Mouse (Mus musculus): ENCODE data around the gene Rps18. TPM values are rescaled to one million over a fixed set of nuclear protein-coding genes. Genes with fewer than 3 reads are reported as not detected.
"Not testable (repeated sequence)": the region's sequence is repeated elsewhere in the genome, so short reads cannot be mapped to it uniquely, and the experiment has no call there.

Rps18 gene
- 689 and 743 TPM in 2 replicates for polyA plus RNA-seq (2015; fragmentation: Nextera tagmentation; extraction: Ambion mirVana)

DNA sequence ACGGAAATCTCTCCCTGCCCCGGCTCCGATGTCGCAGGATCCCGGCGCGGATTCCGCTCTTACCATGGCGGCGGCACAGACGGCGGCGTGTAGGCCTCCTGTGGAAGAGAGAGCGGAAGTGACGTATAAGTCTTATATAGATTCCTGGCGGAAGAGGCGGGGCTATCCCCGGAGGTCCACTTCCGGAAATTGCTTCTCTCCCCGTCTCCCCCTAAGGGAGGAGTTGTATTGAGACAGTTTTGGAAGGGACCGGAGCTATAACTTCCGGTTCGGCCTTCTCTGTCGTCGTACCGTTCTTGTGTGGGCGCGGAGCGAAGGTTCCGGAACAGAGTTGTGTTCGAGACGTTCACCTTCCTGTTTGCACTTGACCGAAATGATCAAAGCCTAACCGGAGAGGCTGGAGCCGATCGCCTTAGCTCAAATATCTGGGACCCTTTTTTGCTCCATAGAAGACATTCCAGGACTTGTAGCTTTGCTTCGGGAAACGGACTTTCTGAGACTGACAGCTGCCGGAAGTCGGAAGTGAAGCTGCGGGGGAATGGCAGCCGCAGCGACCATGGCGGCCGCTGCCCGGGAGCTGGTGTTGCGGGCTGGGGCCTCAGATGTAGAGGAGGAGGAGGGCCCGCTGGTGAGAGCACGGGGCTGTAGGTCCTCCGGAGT is at the start of gene Rps18, which contains the start of gene Vps52:
Gene Rps18, minus strand, starts transcription at position 447 of the 660 bp plus-strand sequence.
Gene Vps52, plus strand, starts transcription at position 258 of the 660 bp plus-strand sequence.
- Histone ChIP-seq H3K4me1 (peaks cover 57% of the 10 kb centered on the region), H3K27me3 (replicated peaks) (no peaks in the 10 kb centered on the region), H3K27ac (peak within 1 kb of the TSS; percentile 94), H3K9me3 (no peaks in the 10 kb centered on the region), H3K4me3 (peak within 1 kb of the TSS; percentile 94), H3K4me2 (peak within 1 kb of the TSS; percentile 83), H3K36me3 (replicated peaks) (peaks cover 30% of the 10 kb centered on the region), H3K9ac (peak within 1 kb of the TSS; percentile 93)
- ATAC-seq (replicated peaks), result peak; percentile 90
- under 1% methylated on average over 50 of the region's 50 CpGs for WGBS

DNA sequence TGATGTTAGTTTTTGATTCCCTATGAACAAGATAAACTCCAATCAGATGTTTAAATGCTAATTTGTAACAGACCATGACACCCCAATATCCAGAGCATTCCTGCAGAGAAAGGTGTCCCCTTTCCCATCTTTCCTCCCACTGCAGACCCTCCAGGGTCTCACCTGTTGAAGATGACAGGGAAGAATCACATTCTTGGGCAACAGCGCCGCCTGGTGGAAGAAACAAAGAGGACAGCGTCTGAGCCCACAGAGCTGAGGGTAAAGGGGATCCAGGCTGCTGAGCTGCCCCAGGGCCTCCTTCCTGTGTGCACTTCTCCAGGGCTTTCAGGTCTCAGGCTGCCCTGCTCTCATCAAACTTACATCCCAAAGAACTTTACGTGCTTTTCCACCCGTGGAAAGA is 47.6 kb upstream of the Rps18 start:
- no peak overlapping the region for H3K4me3 ChIP-seq
- no peak for ATAC-seq (replicated peaks)
- no peak overlapping the region for H3K27ac ChIP-seq
- no peaks in the 10 kb centered on the region for H3K9me3 ChIP-seq
- no peak overlapping the region for H3K4me2 ChIP-seq
- H3K4me1 ChIP-seq, result peaks cover 13% of the 10 kb centered on the region
- H3K9ac ChIP-seq, result no peak overlapping the region
- peaks cover 27% of the 10 kb centered on the region for H3K27me3 ChIP-seq (replicated peaks)
- 11% methylated on average over 5 of the region's 5 CpGs for WGBS
- no peaks in the 10 kb centered on the region for H3K36me3 ChIP-seq (replicated peaks)

DNA sequence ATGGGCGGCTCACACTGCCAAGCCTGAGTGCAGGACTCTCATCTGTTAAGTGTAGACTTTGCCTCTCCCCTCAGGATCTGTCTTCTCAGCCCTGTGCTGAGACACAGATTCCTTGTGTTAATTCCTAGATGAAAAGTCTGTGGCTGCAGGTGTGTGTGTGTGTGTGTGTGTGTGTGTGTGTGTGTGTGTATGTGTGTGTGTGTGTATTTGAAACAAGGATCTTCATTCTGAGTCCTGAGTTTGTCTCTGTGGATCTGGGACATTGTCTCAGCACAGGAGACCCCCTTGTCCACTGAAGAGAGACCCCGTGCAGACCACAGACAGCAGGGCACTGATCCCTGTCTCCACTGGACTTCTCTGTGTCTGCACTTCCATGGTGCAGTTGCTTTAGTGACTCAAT is 45.0 kb upstream of the Rps18 start:
- ATAC-seq (replicated peaks); H3K27ac ChIP-seq; H3K9ac ChIP-seq; H3K4me3 ChIP-seq; H3K36me3 ChIP-seq (replicated peaks); H3K9me3 ChIP-seq: not testable (repeated sequence)
- 59% methylated on average over 2 of the region's 2 CpGs for WGBS
- Histone ChIP-seq H3K27me3 (replicated peaks) (peaks cover 33% of the 10 kb centered on the region), H3K4me1 (peaks cover 13% of the 10 kb centered on the region), H3K4me2 (peak overlapping the region; percentile 98; the same call in 1 of the 2 replicates)

DNA sequence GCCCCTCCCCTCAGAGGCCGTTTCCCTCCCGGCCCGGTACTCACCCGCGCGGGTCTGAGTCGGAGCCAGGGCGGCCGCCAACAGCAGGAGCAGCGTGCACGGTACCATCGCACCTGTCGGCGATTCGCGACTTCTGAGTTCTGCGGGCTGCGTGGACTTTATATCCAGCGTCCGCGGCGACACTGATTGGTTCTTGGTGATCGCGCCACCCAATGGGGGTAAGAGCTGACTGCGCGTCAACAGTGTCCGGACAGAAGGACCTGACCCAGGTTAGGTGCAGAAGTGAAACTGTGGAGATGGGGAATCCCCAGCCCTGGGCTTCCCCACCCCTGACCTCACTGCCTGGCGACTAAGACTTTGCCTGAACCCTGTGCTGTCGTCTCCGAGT is 44.3 kb upstream of the Rps18 start, which contains the start of gene H2-K1:
Gene H2-K1, minus strand, starts transcription at position 198 of the 388 bp plus-strand sequence.
- peak within 1 kb of the TSS; percentile 50 for H3K4me3 ChIP-seq
- H3K36me3 ChIP-seq (replicated peaks), result no peaks in the 10 kb centered on the region
- WGBS, result under 1% methylated on average over 26 of the region's 30 CpGs
- no peaks in the 10 kb centered on the region for H3K9me3 ChIP-seq
- ATAC-seq (replicated peaks), result peak; percentile 70; the same call in 1 of the 2 replicates
- peaks cover 33% of the 10 kb centered on the region for H3K27me3 ChIP-seq (replicated peaks)
- H3K4me2 ChIP-seq, result peak within 1 kb of the TSS; percentile 98
- H3K4me1 ChIP-seq, result peaks cover 13% of the 10 kb centered on the region
- H3K27ac ChIP-seq, result no peak within 1 kb of the TSS
- peak within 1 kb of the TSS; percentile 56 for H3K9ac ChIP-seq

DNA sequence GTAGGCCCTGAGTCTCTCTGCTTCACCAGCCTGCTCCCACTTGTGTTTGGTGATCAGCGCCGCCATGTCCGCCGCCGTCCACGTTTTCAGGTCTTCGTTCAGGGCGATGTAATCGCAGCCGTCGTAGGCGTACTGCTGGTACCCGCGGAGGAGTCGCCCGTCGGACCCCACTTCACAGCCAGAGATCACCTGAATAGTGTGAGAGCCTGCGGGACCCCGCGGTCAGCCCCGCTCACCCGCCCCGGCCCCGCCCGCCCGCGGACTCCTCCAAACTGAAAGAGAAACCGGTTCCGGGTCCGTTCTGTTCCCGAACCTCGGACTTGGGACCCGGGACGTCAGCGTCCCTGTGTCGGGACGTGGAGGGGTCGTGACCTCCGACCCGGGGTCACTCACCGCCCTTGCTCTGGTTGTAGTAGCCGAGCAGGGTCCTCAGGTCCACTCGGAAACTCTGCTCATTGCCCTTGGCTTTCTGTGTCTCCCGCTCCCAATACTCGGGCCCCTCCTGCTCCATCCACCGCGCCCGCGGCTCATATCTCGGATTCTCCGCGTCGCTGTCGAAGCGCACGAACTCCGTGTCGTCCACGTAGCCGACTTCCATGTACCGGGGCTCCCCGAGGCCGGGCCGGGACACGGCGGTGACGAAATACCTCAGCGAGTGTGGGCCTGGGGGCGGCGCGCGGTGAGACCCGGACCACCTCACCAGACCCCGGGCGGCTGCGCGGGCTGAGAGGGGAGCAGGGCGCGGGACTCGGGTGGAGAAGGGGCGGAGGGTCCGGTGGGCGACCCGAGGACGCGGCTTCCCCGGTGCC is 43.7 kb upstream of the Rps18 start:
- Histone ChIP-seq H3K4me1 (peaks cover 13% of the 10 kb centered on the region), H3K9ac (peak overlapping the region; percentile 56), H3K4me3 (peak overlapping the region; percentile 50), H3K9me3 (no peaks in the 10 kb centered on the region), H3K27me3 (replicated peaks) (peaks cover 33% of the 10 kb centered on the region), H3K27ac (no peak overlapping the region), H3K36me3 (replicated peaks) (no peaks in the 10 kb centered on the region), H3K4me2 (peak overlapping the region; percentile 98)
- WGBS, result 2% methylated on average over 85 of the region's 87 CpGs
- peak; percentile 17; the same call in 1 of the 2 replicates for ATAC-seq (replicated peaks)

DNA sequence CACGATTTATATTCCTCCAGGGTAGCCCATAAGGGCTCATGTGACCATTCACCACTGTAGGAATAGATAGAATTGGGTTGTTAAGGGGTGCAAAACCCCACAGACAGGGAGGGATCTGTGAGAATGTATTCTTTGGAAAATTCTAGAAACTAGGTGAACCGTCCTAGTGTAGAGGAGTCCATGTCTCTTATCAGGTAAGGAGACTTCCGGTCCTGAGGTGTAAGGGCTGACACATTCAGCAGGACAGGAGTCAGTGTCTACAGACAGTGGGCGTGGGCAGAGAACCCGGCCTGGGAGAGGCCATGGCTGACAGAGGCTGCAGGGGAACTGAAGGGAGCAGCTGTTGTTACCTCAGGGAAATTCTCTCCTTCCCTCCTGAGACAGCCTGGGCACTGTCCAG is 42.9 kb upstream of the Rps18 start:
- not testable (repeated sequence) for H3K4me3 ChIP-seq; H3K36me3 ChIP-seq (replicated peaks); H3K9me3 ChIP-seq; H3K4me2 ChIP-seq; ATAC-seq (replicated peaks); H3K9ac ChIP-seq; H3K27ac ChIP-seq
- 63% methylated on average over 5 of the region's 5 CpGs for WGBS
- Histone ChIP-seq H3K27me3 (replicated peaks) (peaks cover 33% of the 10 kb centered on the region), H3K4me1 (peaks cover 13% of the 10 kb centered on the region)

DNA sequence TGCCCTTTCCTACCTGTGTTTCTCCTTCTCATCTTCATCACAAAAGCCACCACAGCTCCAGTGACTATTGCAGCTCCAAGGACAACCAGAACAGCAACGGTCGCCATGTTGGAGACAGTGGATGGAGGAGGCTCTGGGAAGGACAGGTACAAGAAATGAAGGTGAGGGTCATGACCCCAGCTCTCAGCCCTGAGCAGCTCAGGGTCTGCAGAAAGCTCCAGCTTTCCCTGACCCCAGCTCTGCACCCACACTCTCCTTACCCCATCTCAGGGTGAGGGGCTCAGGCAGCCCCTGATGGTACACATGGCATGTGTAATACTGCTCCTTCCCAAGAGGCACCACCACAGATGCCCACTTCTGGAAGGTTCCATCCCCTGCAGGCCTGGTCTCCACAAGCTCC is 41.2 kb upstream of the Rps18 start:
- H3K4me1 ChIP-seq, result peaks cover 13% of the 10 kb centered on the region
- not testable (repeated sequence) for H3K4me3 ChIP-seq; ATAC-seq (replicated peaks); H3K27ac ChIP-seq; H3K9ac ChIP-seq; H3K36me3 ChIP-seq (replicated peaks); H3K4me2 ChIP-seq; H3K9me3 ChIP-seq
- H3K27me3 ChIP-seq (replicated peaks), result peaks cover 33% of the 10 kb centered on the region
- WGBS, result 83% methylated on average over 2 of the region's 2 CpGs

DNA sequence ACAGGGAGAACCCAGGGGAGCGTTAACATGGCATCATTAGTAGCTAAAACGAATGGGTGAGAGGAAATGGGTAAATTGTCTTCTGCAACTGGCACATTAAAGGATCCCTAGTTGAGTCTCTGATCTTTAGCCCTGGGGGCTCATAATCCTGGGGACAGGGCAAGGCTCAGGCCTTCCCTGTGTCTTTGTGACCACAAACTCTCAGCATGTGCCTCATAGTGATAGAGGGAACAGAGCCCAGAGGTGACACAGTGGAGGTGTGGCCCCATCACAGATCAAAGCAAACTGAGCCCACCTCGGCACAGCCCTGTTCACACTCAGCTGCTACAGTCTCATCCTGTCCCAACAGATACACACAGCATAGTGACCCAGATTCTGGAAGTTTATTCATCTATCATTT is 39.9 kb upstream of the Rps18 start:
- no peaks in the 10 kb centered on the region for H3K9me3 ChIP-seq
- H3K4me1 ChIP-seq, result peaks cover 13% of the 10 kb centered on the region
- no peak overlapping the region for H3K27ac ChIP-seq
- peaks cover 25% of the 10 kb centered on the region for H3K27me3 ChIP-seq (replicated peaks)
- H3K9ac ChIP-seq, result no peak overlapping the region
- H3K4me2 ChIP-seq, result no peak overlapping the region
- H3K4me3 ChIP-seq, result no peak overlapping the region
- ATAC-seq (replicated peaks), result no peak
- no peaks in the 10 kb centered on the region for H3K36me3 ChIP-seq (replicated peaks)
- WGBS, result 73% methylated on average over 3 of the region's 3 CpGs

DNA sequence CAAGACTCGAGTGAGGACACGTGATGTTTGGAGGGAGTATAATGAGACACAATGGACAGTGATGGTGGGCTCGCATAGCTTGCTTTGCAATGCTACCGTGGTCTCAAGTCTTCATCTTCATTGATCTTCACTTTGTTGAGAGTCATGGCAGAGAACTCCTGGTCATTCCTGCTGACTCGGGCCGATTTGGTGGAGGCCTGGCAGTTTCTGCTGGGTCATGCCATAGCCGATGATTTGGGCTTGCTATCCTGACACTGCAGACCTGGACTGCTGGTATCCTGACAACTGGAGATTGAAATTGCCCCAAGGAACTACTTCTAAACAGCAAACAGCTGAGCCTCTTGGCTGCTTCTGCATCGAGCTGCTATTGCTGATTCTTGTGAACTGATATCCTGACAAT is 39.2 kb upstream of the Rps18 start:
- no peaks in the 10 kb centered on the region for H3K9me3 ChIP-seq
- H3K27me3 ChIP-seq (replicated peaks), result peaks cover 18% of the 10 kb centered on the region
- no peak for ATAC-seq (replicated peaks)
- H3K27ac ChIP-seq, result no peak overlapping the region
- H3K4me2 ChIP-seq, result no peak overlapping the region
- no peaks in the 10 kb centered on the region for H3K36me3 ChIP-seq (replicated peaks)
- H3K4me1 ChIP-seq, result peaks cover 7% of the 10 kb centered on the region
- 92% methylated on average over 8 of the region's 8 CpGs for WGBS
- H3K9ac ChIP-seq, result no peak overlapping the region
- no peak overlapping the region for H3K4me3 ChIP-seq

DNA sequence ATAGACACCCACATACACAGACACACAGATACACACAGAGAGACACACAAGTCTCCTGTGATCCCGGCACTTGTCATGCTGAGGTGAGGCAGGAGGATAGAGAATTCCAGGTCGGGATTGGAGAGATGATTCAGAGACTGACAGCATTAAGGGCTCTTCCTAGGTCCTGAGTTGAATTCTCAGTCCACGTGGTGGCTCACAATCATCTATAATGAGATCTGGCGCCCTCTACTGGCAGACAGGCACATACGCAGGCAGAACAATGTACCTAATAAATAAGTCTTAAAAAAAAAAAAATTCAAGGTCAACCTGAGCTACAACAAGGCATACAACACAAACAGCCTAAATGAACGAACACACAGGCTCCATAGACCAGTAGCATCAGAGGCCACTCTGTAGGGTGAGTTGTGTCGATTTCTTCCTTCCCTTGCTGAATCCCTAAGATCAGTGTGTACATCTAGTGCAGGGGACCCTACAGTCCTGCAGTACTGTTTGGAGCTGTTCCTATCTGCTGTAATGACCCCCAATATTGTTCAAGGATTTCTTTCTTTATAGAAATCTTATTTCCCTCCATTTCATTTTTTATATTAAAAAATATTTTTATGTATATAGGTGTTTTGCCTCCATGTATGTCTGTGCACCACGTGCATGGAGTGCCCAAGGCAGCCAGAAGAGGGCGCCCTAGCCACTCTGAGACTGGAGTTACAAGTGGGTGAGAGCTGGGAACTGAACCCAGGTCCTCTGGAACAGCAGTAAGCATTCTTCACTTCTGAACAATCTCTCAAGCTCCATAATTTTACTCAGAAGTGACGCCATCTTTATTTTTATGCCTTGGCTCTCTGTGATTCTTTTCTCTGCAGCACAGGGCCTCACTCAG is 36.2 kb upstream of the Rps18 start:
- 33% methylated on average over 10 of the region's 10 CpGs for WGBS
- Histone ChIP-seq H3K4me2 (no peak overlapping the region), H3K36me3 (replicated peaks) (no peaks in the 10 kb centered on the region), H3K27me3 (replicated peaks) (no peaks in the 10 kb centered on the region), H3K4me1 (no peaks in the 10 kb centered on the region), H3K9ac (no peak overlapping the region), H3K27ac (no peak overlapping the region), H3K9me3 (no peaks in the 10 kb centered on the region), H3K4me3 (no peak overlapping the region)
- ATAC-seq (replicated peaks), result peak; percentile 45; the same call in 1 of the 2 replicates

DNA sequence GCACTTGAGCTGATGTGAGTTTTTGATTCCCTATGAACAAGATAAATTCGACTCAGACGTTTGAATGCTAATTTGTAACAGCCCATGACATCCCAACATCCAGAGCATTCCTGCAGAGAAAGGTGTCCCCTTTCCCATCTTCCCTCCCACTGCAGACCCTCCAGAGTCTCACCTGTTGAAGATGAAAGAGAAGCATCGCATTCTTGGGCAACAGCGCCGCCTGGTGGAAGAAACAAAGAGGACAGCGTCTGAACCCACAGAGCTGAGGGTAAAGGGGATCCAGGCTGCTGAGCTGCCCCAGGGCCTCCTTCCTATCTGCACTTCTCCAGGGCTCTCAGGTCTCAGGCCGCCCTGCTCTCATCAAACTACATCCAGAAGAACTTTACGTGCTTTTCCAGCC is 26.3 kb upstream of the Rps18 start:
- not testable (repeated sequence) for H3K9me3 ChIP-seq; H3K36me3 ChIP-seq (replicated peaks); ATAC-seq (replicated peaks)
- WGBS, result 10% methylated on average over 8 of the region's 8 CpGs
- Histone ChIP-seq H3K4me3 (peak overlapping the region; percentile 57), H3K4me2 (peak overlapping the region; percentile 60), H3K9ac (0 out of 2 replicates have a peak overlapping the region, but pooled peaks have one; percentile 14), H3K27ac (peak overlapping the region; percentile 91), H3K4me1 (peaks cover 25% of the 10 kb centered on the region), H3K27me3 (replicated peaks) (peaks cover 33% of the 10 kb centered on the region)
